In genomic region chr4:116707666-116708065, GRCm38 (mm10) we compare ENCODE assay signal across 8 mouse cellular contexts. TPM values are rescaled to one million over a fixed set of nuclear protein-coding genes. Genes with fewer than 3 reads are reported as not detected.
DNase-seq lines count a peak whose midpoint lies in the region; ATAC-seq and TF ChIP-seq lines count a peak whose summit lies in the region.

No protein-coding gene starts in this region.

- no peaks in the 10 kb centered on the region for H3K27me3 ChIP-seq in forebrain, postnatal 0 days (ENCODE audit: insufficient read depth, low read length)
- no peaks in the 10 kb centered on the region for H3K27me3 ChIP-seq in liver, embryonic 15.5 days

- intact Hi-C loops in left cerebral cortex, postnatal 4 days (cut with DNase I): no loop called here

- H3K36me3 ChIP-seq in forebrain, postnatal 0 days (ENCODE audit: insufficient read depth): peaks cover 4% of the 10 kb centered on the region
- peaks cover 8% of the 10 kb centered on the region for H3K36me3 ChIP-seq in liver, embryonic 15.5 days (replicated peaks)

- peak overlapping the region; percentile 56 for H3K4me2 ChIP-seq in forebrain, postnatal 0 days (ENCODE audit: low read depth)
- peak overlapping the region; percentile 86 for H3K4me2 ChIP-seq in liver, embryonic 15.5 days

- no peak for DNase-seq in lung, adult 2 months
- DNase-seq in lung, postnatal 14 days: no peak
- DNase-seq in forebrain, postnatal 0 days: no peak
- DNase-seq in thymus, postnatal 4 days: no peak
- DNase-seq in left cerebral cortex, postnatal 4 days: no peak

- no peak for TF ChIP-seq POLR2A in lung, adult 2 months (IDR thresholded peaks at IDR 0.05; ENCODE audit: borderline replicate concordance, extremely low read depth, low read depth, low read length)

- no peaks in the 10 kb centered on the region for H3K9me3 ChIP-seq in forebrain, postnatal 0 days (ENCODE audit: low read length)
- no peaks in the 10 kb centered on the region for H3K9me3 ChIP-seq in liver, embryonic 15.5 days (replicated peaks)

- peak overlapping the region; percentile 59 for H3K9ac ChIP-seq in forebrain, postnatal 0 days
- H3K9ac ChIP-seq in liver, embryonic 15.5 days: peak overlapping the region; percentile 55; the same call in 1 of the 2 replicates

- H3K27ac ChIP-seq in brown adipose tissue, adult 24 weeks (replicated peaks; ENCODE audit: low read depth, low read length): peak overlapping the region; percentile 77; the same call in 1 of the 2 replicates
- H3K27ac ChIP-seq in forebrain, postnatal 0 days (ENCODE audit: low read depth, low read length): peak overlapping the region; percentile 65; the same call in 1 of the 2 replicates
- no peak overlapping the region for H3K27ac ChIP-seq in liver, embryonic 15.5 days (replicated peaks)

- 8% methylated on average over 9 of the region's 9 CpGs for WGBS in lung, adult 2 months
- 16% methylated on average over 9 of the region's 9 CpGs for WGBS in forebrain, postnatal 0 days
- 6% methylated on average over 9 of the region's 9 CpGs for WGBS in liver, embryonic 15.5 days (ENCODE audit: insufficient replicate concordance)

- peak overlapping the region; percentile 89 for H3K4me3 ChIP-seq in lung, adult 2 months (replicated peaks; ENCODE audit: extremely low read depth, low read depth, low read length)
- peak overlapping the region; percentile 73 for H3K4me3 ChIP-seq in brown adipose tissue, adult 24 weeks (ENCODE audit: insufficient read depth, low read depth, low read length)
- H3K4me3 ChIP-seq in forebrain, postnatal 0 days (ENCODE audit: low read depth, low read length): peak overlapping the region; percentile 59
- peak overlapping the region; percentile 68 for H3K4me3 ChIP-seq in liver, embryonic 15.5 days (replicated peaks)

- no peak for ATAC-seq in forebrain, postnatal 0 days
- no peak for ATAC-seq in liver, embryonic 15.5 days (ENCODE audit: insufficient read depth)
- no peak for ATAC-seq in activated CD4-positive, CD25-positive, alpha-beta regulatory T cell, adult 4 months

- no peak for TF ChIP-seq CTCF in lung, adult 2 months (IDR thresholded peaks at IDR 0.05; ENCODE audit: insufficient read depth, low read length)
- no peak for TF ChIP-seq CTCF in forebrain, postnatal 0 days (IDR thresholded peaks at IDR 0.05; ENCODE audit: low read depth)

- H3K4me1 ChIP-seq in lung, adult 2 months (ENCODE audit: control insufficient read depth, insufficient read depth, low read length): peaks cover 2% of the 10 kb centered on the region; the same call in 1 of the 2 replicates
- H3K4me1 ChIP-seq in brown adipose tissue, adult 24 weeks (ENCODE audit: control insufficient read depth, insufficient read depth, insufficient read length, low read length): no peaks in the 10 kb centered on the region
- H3K4me1 ChIP-seq in forebrain, postnatal 0 days (ENCODE audit: insufficient read depth): no peaks in the 10 kb centered on the region
- peaks cover 21% of the 10 kb centered on the region for H3K4me1 ChIP-seq in liver, embryonic 15.5 days (replicated peaks)

RNA-seq across cellular contexts. Expression of gene Mmachc, which starts 0.5 kb away (rescaled TPM):
- 6.6 and 8.0 TPM in 2 replicates for polyA plus RNA-seq in lung, adult 2 months (2012; rRNA removed)
- polyA plus RNA-seq in brown adipose tissue, adult 24 weeks (2012; ENCODE audit: insufficient read depth, insufficient read length, missing spikeins): 49.4 and 64.1 TPM in 2 replicates
- total RNA-seq in forebrain, postnatal 0 days (2014; rRNA removed): 19.6 and 23.0 TPM in 2 replicates
- polyA plus RNA-seq in forebrain, postnatal 0 days (2015; fragmentation: Nextera tagmentation; extraction: Ambion mirVana): 16.4 and 21.9 TPM in 2 replicates
- 8.9 and 9.9 TPM in 2 replicates for polyA plus RNA-seq in liver, embryonic 15.5 days (2015; fragmentation: Nextera tagmentation; extraction: Ambion mirVana)
- 1 to 10 TPM; 3.9 to 4.9 TPM for polyA plus RNA-seq in activated CD4-positive, CD25-positive, alpha-beta regulatory T cell, adult 4 months (2017; shearing (Covaris generic))
- 10 to 100 TPM; 14.7 to 15.7 TPM for total RNA-seq in left cerebral cortex, postnatal 4 days (2021)

RNA-seq across cellular contexts. Expression of gene Ccdc163, which starts 0.6 kb away (rescaled TPM):
- polyA plus RNA-seq in lung, adult 2 months (2012; rRNA removed): 23.9 and 27.4 TPM in 2 replicates
- 12.1 and 12.3 TPM in 2 replicates for polyA plus RNA-seq in brown adipose tissue, adult 24 weeks (2012; ENCODE audit: insufficient read depth, insufficient read length, missing spikeins)
- total RNA-seq in forebrain, postnatal 0 days (2014; rRNA removed): 13.2 and 15.2 TPM in 2 replicates
- polyA plus RNA-seq in forebrain, postnatal 0 days (2015; fragmentation: Nextera tagmentation; extraction: Ambion mirVana): 5.3 and 5.7 TPM in 2 replicates
- 10.1 and 10.4 TPM in 2 replicates for polyA plus RNA-seq in liver, embryonic 15.5 days (2015; fragmentation: Nextera tagmentation; extraction: Ambion mirVana)
- 10 to 100 TPM; 33.7 to 39.5 TPM for polyA plus RNA-seq in activated CD4-positive, CD25-positive, alpha-beta regulatory T cell, adult 4 months (2017; shearing (Covaris generic))
- total RNA-seq in left cerebral cortex, postnatal 4 days (2021): 1 to 10 TPM; 4.5 to 5.5 TPM

RNA-seq across cellular contexts. Expression of gene Tesk2, which starts 13.1 kb away (rescaled TPM):
- polyA plus RNA-seq in lung, adult 2 months (2012; rRNA removed): 2.0 and 2.3 TPM in 2 replicates
- 1.7 and 6.7 TPM in 2 replicates for polyA plus RNA-seq in brown adipose tissue, adult 24 weeks (2012; ENCODE audit: insufficient read depth, insufficient read length, missing spikeins)
- total RNA-seq in forebrain, postnatal 0 days (2014; rRNA removed): 2.6 and 2.9 TPM in 2 replicates
- 1.2 and 1.9 TPM in 2 replicates for polyA plus RNA-seq in forebrain, postnatal 0 days (2015; fragmentation: Nextera tagmentation; extraction: Ambion mirVana)
- 4.7 and 5.3 TPM in 2 replicates for polyA plus RNA-seq in liver, embryonic 15.5 days (2015; fragmentation: Nextera tagmentation; extraction: Ambion mirVana)
- polyA plus RNA-seq in activated CD4-positive, CD25-positive, alpha-beta regulatory T cell, adult 4 months (2017; shearing (Covaris generic)): 1 to 10 TPM; 3.8 to 5.4 TPM
- total RNA-seq in left cerebral cortex, postnatal 4 days (2021): 1 to 10 TPM; 2.0 to 2.2 TPM

RNA-seq across cellular contexts. Expression of gene Prdx1, which starts 22.3 kb away (rescaled TPM):
- polyA plus RNA-seq in lung, adult 2 months (2012; rRNA removed): 58.4 and 179 TPM in 2 replicates
- 971 and 1,048 TPM in 2 replicates for polyA plus RNA-seq in brown adipose tissue, adult 24 weeks (2012; ENCODE audit: insufficient read depth, insufficient read length, missing spikeins)
- total RNA-seq in forebrain, postnatal 0 days (2014; rRNA removed): 204 and 235 TPM in 2 replicates
- 593 and 661 TPM in 2 replicates for polyA plus RNA-seq in forebrain, postnatal 0 days (2015; fragmentation: Nextera tagmentation; extraction: Ambion mirVana)
- 835 and 937 TPM in 2 replicates for polyA plus RNA-seq in liver, embryonic 15.5 days (2015; fragmentation: Nextera tagmentation; extraction: Ambion mirVana)
- 100 to 1,000 TPM; 840 to 842 TPM for polyA plus RNA-seq in activated CD4-positive, CD25-positive, alpha-beta regulatory T cell, adult 4 months (2017; shearing (Covaris generic))
- total RNA-seq in left cerebral cortex, postnatal 4 days (2021): 100 to 1,000 TPM; 170 to 191 TPM

RNA-seq across cellular contexts. Expression of gene Akr1a1, which starts 56.2 kb away (rescaled TPM):
- 536 and 669 TPM in 2 replicates for polyA plus RNA-seq in lung, adult 2 months (2012; rRNA removed)
- polyA plus RNA-seq in brown adipose tissue, adult 24 weeks (2012; ENCODE audit: insufficient read depth, insufficient read length, missing spikeins): 444 and 532 TPM in 2 replicates
- total RNA-seq in forebrain, postnatal 0 days (2014; rRNA removed): 596 and 675 TPM in 2 replicates
- polyA plus RNA-seq in forebrain, postnatal 0 days (2015; fragmentation: Nextera tagmentation; extraction: Ambion mirVana): 908 and 1,057 TPM in 2 replicates
- 291 and 322 TPM in 2 replicates for polyA plus RNA-seq in liver, embryonic 15.5 days (2015; fragmentation: Nextera tagmentation; extraction: Ambion mirVana)
- 100 to 1,000 TPM; 314 to 333 TPM for polyA plus RNA-seq in activated CD4-positive, CD25-positive, alpha-beta regulatory T cell, adult 4 months (2017; shearing (Covaris generic))
- 100 to 1,000 TPM; 651 to 668 TPM for total RNA-seq in left cerebral cortex, postnatal 4 days (2021)
